Mouse (Mus musculus) left cerebral cortex, adult 2 months (tissue): ENCODE results near the gene Rasgrp2. TPM values are rescaled to one million over a fixed set of nuclear protein-coding genes. Genes with fewer than 3 reads are reported as not detected.
A peak's percentile ranks its signal among the peaks of the same experiment; 100 is the strongest.

Experiments
- DNase-seq, 2 experiments: peaks; one replicate each; pipeline ENCODE4 v3.0.0; 2021 to 2022; ENCODE audit warnings: low spot score in 2 of 2, mixed read lengths in 1 of 2; ENCODE audit errors: extremely low spot score in 1 of 2
- H3K27ac ChIP-seq: fragments of 200-600 bp; 2 replicates; pipeline ENCODE4 v1.8.1; 2022
- H3K4me3 ChIP-seq: fragments of 200-600 bp; 2 replicates; pipeline ENCODE4 v1.8.1; 2022
- CTCF ChIP-seq: fragments of 200-600 bp; IDR thresholded peaks from 2 replicates; pipeline ENCODE4 v1.8.1; 2022; ENCODE audit warnings: antibody characterized with exemption, mild to moderate bottlenecking, moderate library complexity
- intact Hi-C: fragments of 180-260 bp; cut with DNase I; formaldehyde crosslinking; loops from one replicate; pipeline ENCODE4 v1.15.1; 2025
- long read RNA-seq, 2 experiments: library from polyadenylated mRNA; stranded (forward); transcript quantifications; one replicate each; pipeline ENCODE4 v2.0.0; 2021; ENCODE audit warnings: borderline mapping rate in 2 of 2
- total RNA-seq, 2 experiments: library from RNA; stranded (reverse); gene quantifications; 2 replicates each; pipeline ENCODE4 v1.2.3; 2021

Rasgrp2 gene
- 10 to 100 TPM; 61.1 to 72.2 TPM for total RNA-seq
- long read RNA-seq, experiment 1, partial matches to known transcripts = 4 of 13 reads
- long read RNA-seq, experiment 1, other reads (novel, unspliced or antisense) = 6 of 13 reads
- long read RNA-seq, experiment 2, partial matches to known transcripts = 3 of 10 reads
- long read RNA-seq, experiment 2, other reads (novel, unspliced or antisense) = 6 of 10 reads

DNA sequence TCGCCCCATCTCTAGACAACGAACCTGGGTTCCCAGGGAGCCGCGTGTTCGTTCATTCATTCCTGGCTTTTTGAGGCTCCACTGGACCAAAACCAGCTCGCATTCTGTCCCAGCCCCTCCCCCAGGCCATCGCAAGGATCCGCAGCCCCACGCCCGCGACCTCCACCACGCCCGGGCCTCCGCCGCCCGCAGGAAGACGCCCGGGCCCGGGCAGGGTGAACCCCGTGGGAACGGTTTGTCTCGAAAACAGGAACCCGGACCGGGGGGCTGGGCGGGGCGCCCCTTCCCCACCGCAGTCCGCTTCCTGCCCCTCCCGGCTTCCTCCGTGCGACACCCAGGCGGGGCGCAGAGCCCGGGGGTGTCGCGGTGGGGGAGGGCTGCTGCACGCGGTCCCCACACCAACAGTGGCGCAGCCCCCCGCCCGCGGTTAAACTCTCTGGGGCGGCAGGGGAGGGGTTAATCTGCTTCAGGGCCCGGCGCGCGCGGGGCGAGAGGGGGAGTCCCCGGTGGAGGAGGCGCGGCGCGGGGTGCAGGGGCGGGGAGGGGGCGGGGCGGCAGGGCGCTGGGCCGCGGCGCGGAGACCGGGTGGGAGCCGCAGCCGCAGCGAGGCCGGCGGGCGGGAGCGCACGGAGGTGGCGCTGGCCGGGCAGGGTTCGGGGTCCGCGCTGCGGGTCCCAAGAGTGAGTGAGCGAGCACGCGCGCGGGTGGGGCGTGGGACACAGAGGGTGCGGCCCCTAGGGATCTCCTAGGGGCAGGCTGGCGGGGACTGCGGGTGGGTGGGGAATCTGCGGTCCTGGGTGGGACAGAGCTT lies at the start of gene Rasgrp2:
Gene Rasgrp2 (plus strand): TSS at position 56 of the 811 bp plus-strand sequence.
- intact Hi-C loops = no loop called here

DNA sequence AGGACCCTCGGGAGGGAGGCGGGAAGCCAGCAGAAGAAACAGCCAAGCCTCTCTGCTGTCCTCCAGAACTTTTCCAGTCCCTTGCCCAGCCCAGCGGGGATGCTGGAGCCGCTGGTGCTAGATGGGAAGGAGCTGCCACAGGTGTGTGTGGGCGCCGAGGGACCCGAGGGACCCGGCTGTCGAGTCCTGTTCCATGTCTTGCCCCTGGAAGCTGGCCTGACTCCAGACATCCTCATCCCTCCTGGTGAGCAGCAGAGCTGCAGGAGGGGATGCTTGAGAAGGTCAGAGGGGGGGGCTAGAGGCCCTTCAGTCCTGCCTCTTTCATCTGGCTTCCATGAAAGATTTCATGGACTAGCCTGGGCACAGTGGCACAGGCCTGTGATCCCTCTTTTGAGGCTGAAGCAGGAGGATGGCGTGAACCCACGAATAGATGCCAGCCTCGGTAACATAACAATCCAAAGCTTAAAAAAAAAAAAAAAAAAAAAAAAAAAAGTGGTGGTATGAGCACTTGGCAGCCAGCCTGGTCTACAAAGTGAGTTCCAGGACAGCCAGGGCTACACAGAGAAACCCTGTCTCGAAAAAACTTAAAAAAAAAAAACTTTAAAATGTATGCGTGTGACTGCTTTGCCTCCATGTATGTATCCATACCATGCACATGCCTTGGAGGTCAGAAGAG lies 47.6 kb upstream of the Rasgrp2 start:
- Histone ChIP-seq H3K4me3 (no peak overlapping the region), H3K27ac (no peak overlapping the region; the same call in 1 of the 2 replicates)
- no peak for TF ChIP-seq CTCF
- intact Hi-C loops = no loop called here
- no peak for DNase-seq

More for the DNA sequence above, at the start of gene Rasgrp2:
- Histone ChIP-seq H3K4me3 (peak within 1 kb of the TSS; percentile 53), H3K27ac (peak within 1 kb of the TSS; percentile 77)
- peak; percentile 24 to 53 for DNase-seq
- no peak for TF ChIP-seq CTCF

DNA sequence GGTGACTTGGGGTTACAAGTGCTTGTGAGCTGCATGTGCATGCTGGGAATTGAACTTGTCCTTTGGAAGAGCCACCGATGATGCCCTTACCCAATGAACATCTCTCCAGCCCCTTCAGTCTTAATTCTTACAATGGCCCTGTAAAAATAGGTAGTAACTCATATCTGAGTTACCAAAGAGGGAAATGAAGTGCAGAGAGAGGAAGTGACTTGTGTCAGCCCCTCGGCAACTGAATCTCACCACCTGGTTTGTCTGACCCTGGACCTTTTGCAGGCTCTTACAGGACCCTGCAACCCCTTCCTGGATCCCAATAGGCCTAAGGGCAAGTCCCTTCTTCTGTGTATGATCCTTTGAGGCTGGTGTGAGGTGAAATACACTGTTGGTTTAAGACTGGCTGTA lies 47.0 kb upstream of the Rasgrp2 start:
- no peak for DNase-seq
- Histone ChIP-seq H3K27ac (no peak overlapping the region), H3K4me3 (no peak overlapping the region)
- intact Hi-C loops = no loop called here
- no peak for TF ChIP-seq CTCF

DNA sequence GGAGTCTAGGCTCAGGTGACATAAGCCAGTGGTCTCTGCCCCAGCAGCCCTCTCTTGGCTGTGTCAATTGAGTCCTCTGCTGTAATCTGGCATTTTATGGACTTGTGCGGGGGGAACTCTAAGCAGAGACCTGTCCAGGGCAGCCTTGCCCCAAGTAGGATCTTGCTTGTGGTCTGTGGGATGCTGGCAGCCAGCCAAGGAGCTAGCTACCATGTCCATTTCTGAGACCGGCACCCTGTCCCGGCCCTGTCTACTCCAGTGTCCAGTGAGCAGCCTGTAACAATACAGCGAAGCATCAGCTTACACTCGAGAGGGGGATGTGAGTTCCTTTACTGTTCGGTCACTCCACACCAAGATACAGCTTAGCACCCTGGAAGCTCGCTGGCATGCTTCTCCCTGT lies 45.1 kb upstream of the Rasgrp2 start:
- no peak for TF ChIP-seq CTCF
- DNase-seq = no peak
- H3K27ac ChIP-seq = no peak overlapping the region
- intact Hi-C loops = no loop called here
- no peak overlapping the region for H3K4me3 ChIP-seq

DNA sequence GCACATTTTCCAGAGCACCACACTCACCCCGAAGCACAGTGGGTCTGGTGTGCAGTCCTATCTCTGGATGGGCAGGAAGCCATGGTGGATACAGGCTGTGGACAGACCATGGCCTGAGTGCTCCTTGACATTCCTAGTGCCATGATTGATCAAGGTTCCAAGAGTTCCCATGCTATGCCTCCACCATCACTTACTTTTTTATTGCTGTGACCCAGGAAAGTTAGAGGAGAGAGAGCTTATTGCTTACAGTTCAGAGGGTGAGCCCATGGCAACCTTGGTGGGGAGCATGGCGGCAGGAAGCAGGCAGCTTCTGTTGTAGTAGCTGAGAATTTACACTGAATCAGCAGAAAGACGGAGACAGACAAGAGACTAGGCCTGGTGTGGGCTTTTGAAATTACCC lies 37.8 kb upstream of the Rasgrp2 start:
- no peak overlapping the region for H3K27ac ChIP-seq
- H3K4me3 ChIP-seq = no peak overlapping the region
- intact Hi-C loops = no loop called here
- no peak for DNase-seq
- TF ChIP-seq CTCF = no peak

DNA sequence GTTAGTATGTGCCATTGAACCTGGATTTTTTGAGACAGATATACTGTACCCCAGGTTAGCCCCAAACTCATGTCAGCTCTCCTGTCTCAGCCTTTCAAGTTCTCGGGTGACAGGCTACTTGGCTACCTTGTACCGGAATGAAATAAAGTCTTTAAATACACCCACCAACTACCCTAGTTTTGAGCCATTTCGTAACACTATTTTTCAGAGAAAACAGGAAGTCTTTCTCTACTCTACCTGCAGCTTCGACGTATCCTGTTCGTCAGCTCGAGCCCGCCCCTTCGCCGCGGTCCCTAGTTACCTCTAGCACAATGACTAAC lies 36.1 kb upstream of the Rasgrp2 start:
- Histone ChIP-seq H3K4me3 (peak overlapping the region; percentile 71), H3K27ac (peak overlapping the region; percentile 92)
- TF ChIP-seq CTCF = no peak
- DNase-seq = peak in 1 of 2 experiments; percentile 13
- intact Hi-C loops = no loop called here

- H3K27ac ChIP-seq = peak within 1 kb of the TSS; percentile 99
- intact Hi-C loops = no loop called here
- peak within 1 kb of the TSS; percentile 71 for H3K4me3 ChIP-seq
- TF ChIP-seq CTCF = no peak
- DNase-seq = peak; percentile 99 to 100
Measured at GRCm38 (mm10) chr19:6363411-6364240, 35.5 kb upstream of the Rasgrp2 start, which contains the start of gene Sf1. Gene Sf1, plus strand, starts transcription at chr19:6363690.

DNA sequence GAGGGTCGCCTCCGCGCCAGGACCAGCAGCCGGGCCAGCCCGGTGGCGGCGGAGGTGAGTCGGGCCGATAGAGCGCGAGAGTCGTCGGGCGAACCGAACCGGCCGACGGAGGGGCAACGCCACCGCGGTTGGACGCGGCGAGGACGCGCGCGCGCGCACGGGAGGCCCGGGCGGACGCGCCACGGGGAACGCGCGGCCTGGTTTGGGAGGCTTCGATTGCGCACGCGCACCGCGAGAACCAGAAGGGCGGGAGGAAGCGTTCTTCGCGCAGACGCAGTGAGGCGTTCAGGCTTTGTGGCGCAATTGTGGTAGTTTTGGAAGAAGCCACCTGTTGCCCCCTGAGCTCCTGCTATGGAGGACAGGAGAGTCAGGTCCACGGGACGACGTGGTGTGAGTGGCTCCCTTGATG lies 34.8 kb upstream of the Rasgrp2 start:
- H3K27ac ChIP-seq = peak overlapping the region; percentile 99
- intact Hi-C loops = no loop called here
- peak; percentile 90 to 91 for DNase-seq
- H3K4me3 ChIP-seq = peak overlapping the region; percentile 71
- no peak for TF ChIP-seq CTCF

DNA sequence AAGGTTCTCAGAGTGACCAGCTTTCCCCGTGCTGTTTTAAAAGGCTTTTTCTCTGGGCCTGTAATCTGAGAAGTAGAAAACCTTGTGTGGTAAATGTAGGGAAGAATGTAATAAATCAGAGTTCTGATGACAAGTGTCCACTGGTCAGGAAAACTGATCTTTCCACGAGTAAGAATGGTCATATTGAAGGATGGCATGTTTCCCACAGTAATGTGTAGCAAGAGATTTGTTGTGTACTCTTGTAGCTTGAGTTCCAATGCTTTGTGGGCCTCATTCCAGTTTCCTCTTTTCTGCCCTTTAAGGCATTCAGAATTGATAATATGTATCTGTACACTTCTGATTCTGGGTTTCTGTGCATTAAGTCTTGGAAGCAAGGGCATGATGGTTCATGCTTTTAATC lies 34.3 kb upstream of the Rasgrp2 start:
- intact Hi-C loops = no loop called here
- Histone ChIP-seq H3K27ac (peak overlapping the region; percentile 99; the same call in 1 of the 2 replicates), H3K4me3 (peak overlapping the region; percentile 71)
- DNase-seq = no peak
- no peak for TF ChIP-seq CTCF

DNA sequence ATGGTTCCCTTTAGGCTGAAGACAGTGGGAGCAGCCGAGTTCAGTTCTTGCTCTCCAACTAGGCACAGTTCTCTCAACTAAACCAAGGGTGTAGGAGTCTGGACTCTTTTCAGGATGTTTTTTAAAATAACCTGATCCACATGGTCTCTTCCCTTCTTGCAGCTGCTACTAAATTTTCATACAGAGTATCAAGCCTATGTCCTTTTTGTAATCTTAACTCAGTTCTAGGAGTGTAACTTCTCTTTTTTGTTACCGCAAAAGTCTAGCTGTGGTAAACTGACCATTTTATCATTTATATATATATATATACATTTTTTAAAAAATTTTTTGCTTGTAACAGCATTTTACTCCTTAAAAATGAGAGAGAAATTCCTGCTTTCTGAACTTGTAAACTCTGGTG lies 29.0 kb upstream of the Rasgrp2 start:
- Histone ChIP-seq H3K4me3 (no peak overlapping the region), H3K27ac (no peak overlapping the region)
- no peak for DNase-seq
- intact Hi-C loops = no loop called here
- no peak for TF ChIP-seq CTCF

DNA sequence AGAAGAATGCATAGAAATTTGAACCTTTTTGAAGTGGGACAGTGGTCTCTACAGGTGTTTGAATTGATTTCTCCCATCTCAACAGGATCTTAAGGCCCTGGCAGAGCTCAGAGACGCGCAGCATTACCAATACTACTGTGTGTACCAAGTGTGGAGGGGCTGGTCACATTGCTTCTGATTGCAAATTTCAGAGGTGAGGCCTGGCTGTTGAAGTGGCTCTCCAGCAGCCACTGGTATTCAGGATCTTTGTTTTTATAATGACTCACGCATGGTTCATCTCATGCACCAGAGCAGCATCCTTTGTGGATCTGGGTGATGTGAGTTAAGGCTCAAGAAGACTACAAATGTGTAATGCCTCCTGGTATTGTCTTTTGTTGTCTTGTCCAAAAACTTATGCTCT lies 26.7 kb upstream of the Rasgrp2 start:
- no peak for TF ChIP-seq CTCF
- no peak overlapping the region for H3K4me3 ChIP-seq
- no peak for DNase-seq
- intact Hi-C loops = no loop called here
- H3K27ac ChIP-seq = no peak overlapping the region
